Mouse (Mus musculus) thymus, adult 2 months (tissue): ENCODE data around the gene Acvr2a. TPM values are rescaled to one million over a fixed set of nuclear protein-coding genes. Genes with fewer than 3 reads are reported as not detected.
A peak's percentile ranks its signal among the peaks of the same experiment; 100 is the strongest.

Source experiments
- DNase-seq: peaks from one replicate; pipeline ENCODE4 v3.0.0; 2021
- H3K27ac ChIP-seq: fragments of 200-500 bp; 2 replicates; pipeline ENCODE4 v1.5.1; 2012; ENCODE audit warnings: low read length, control low read depth; ENCODE audit not compliant: control insufficient read depth, insufficient read depth
- H3K27me3 ChIP-seq: fragments of 200-500 bp; 2 replicates; pipeline ENCODE4 v1.6.1; 2012; ENCODE audit warnings: mild to moderate bottlenecking, low read length, moderate library complexity, mixed read lengths; ENCODE audit not compliant: control insufficient read depth, insufficient read depth
- H3K36me3 ChIP-seq: fragments of 200-500 bp; 2 replicates; pipeline ENCODE4 v1.6.1; 2012; ENCODE audit warnings: mild to moderate bottlenecking, low read length, moderate library complexity; ENCODE audit not compliant: control insufficient read depth, insufficient read depth
- H3K4me1 ChIP-seq: fragments of 200-500 bp; replicated peaks from 2 replicates; pipeline ENCODE4 v1.6.1; 2012; ENCODE audit warnings: low read length; ENCODE audit not compliant: control insufficient read depth, insufficient read depth
- H3K4me3 ChIP-seq: fragments of 200-500 bp; 2 replicates; pipeline ENCODE4 v1.5.1; 2012; ENCODE audit warnings: mild to moderate bottlenecking, low read length, control low read depth, moderate library complexity; ENCODE audit not compliant: control insufficient read depth, insufficient read depth
- CTCF ChIP-seq: fragments of 200-500 bp; IDR thresholded peaks from 2 replicates; pipeline ENCODE4 v1.5.1; 2012; ENCODE audit warnings: mild to moderate bottlenecking, control low read depth, low read length, moderate library complexity, borderline replicate concordance; ENCODE audit not compliant: control insufficient read depth, poor library complexity, insufficient read depth; ENCODE audit errors: extremely low read depth
- POLR2A ChIP-seq: fragments of 200-500 bp; IDR thresholded peaks from 2 replicates; pipeline ENCODE4 v1.6.1; 2012; ENCODE audit warnings: mild to moderate bottlenecking, low read length, control low read depth, moderate library complexity; ENCODE audit not compliant: control insufficient read depth, poor library complexity, insufficient read depth; ENCODE audit errors: extremely low read depth
- WGBS: fragments of 180-500 bp; shearing (Covaris S2); methylation state at CpG from one replicate; pipeline ENCODE4 v1.1.7; 2018; 5-methylcytosine and 5-hydroxymethylcytosine counted together
- polyA plus RNA-seq: library from polyadenylated mRNA; depleted of rRNA; stranded (reverse); fragments of >200 nt; gene quantifications from 2 replicates; pipeline ENCODE4 v1.2.3, GENCODE M21; 2012; rRNA removed

The Acvr2a gene
- polyA plus RNA-seq, 1 experiment, result 1.0 TPM

GRCm38 (mm10) chr2:48947761-48948160 is 133.9 kb downstream of the Acvr2a start:
- Histone ChIP-seq H3K4me1 (no peaks in the 10 kb centered on the region), H3K27me3 (no peaks in the 10 kb centered on the region), H3K36me3 (no peaks in the 10 kb centered on the region), H3K27ac (no peak overlapping the region), H3K4me3 (no peak overlapping the region)
- WGBS, result 59% methylated on average over 3 of the region's 3 CpGs
- TF ChIP-seq CTCF, result no peak
- DNase-seq, result no peak

- Histone ChIP-seq H3K4me1 (no peaks in the 10 kb centered on the region), H3K27me3 (no peaks in the 10 kb centered on the region), H3K4me3 (peak within 1 kb of the TSS; percentile 89), H3K36me3 (no peaks in the 10 kb centered on the region), H3K27ac (peak within 1 kb of the TSS; percentile 93)
- under 1% methylated on average over 49 of the region's 49 CpGs for WGBS
- peak; percentile 99 for DNase-seq
- TF ChIP-seq POLR2A (peak; percentile 92), CTCF (no peak; the same call in 1 of the 2 replicates)
These were observed 135.1 kb downstream of the Acvr2a start, which contains the start of gene Mbd5 for GRCm38 (mm10) chr2:48948841-48949584. Mbd5 (plus strand) TSS chr2:48949508.

GRCm38 (mm10) chr2:48949743-48950251 is 135.9 kb downstream of the Acvr2a start:
- H3K4me3 ChIP-seq, result peak overlapping the region; percentile 89
- no peaks in the 10 kb centered on the region for H3K27me3 ChIP-seq
- no peaks in the 10 kb centered on the region for H3K36me3 ChIP-seq
- no peak for TF ChIP-seq POLR2A
- TF ChIP-seq CTCF, result peak; percentile 18; the same call in 1 of the 2 replicates
- WGBS, result 0% methylated on average over 9 of the region's 9 CpGs
- H3K27ac ChIP-seq, result peak overlapping the region; percentile 93
- DNase-seq, result peak; percentile 63
- no peaks in the 10 kb centered on the region for H3K4me1 ChIP-seq

- TF ChIP-seq POLR2A (no peak), CTCF (no peak)
- Histone ChIP-seq H3K4me1 (no peaks in the 10 kb centered on the region), H3K36me3 (no peaks in the 10 kb centered on the region), H3K4me3 (peak within 1 kb of the TSS; percentile 89), H3K27ac (peak within 1 kb of the TSS; percentile 93), H3K27me3 (no peaks in the 10 kb centered on the region)
- no peak for DNase-seq
- 0% methylated on average over 2 of the region's 2 CpGs for WGBS
These were observed 136.2 kb downstream of the Acvr2a start, which contains the start of gene Orc4 for GRCm38 (mm10) chr2:48950252-48950315. Orc4 (minus strand) TSS chr2:48950277.

- H3K36me3 ChIP-seq, result no peaks in the 10 kb centered on the region
- H3K4me3 ChIP-seq, result peak overlapping the region; percentile 89
- 6% methylated on average over 5 of the region's 6 CpGs for WGBS
- DNase-seq, result no peak
- H3K27me3 ChIP-seq, result no peaks in the 10 kb centered on the region
- H3K27ac ChIP-seq, result peak overlapping the region; percentile 93
- H3K4me1 ChIP-seq, result no peaks in the 10 kb centered on the region
- no peak for TF ChIP-seq POLR2A
- TF ChIP-seq CTCF, result no peak
These were observed 136.5 kb downstream of the Acvr2a start for GRCm38 (mm10) chr2:48950316-48950880.

Other genes with a start within 250 kb of the Acvr2a start
- 10.0 and 10.7 TPM in 2 replicates for gene Mbd5, start 135.4 kb downstream of the Acvr2a start, polyA plus RNA-seq
- 19.0 and 21.7 TPM in 2 replicates for gene Orc4, start 136.2 kb downstream of the Acvr2a start, polyA plus RNA-seq